Mouse (Mus musculus) thymus, adult 2 months (tissue): ENCODE results near the gene Myo1c.

ENCODE experiments used
- CTCF ChIP-seq: fragments of 200-500 bp; IDR thresholded peaks from 2 replicates; pipeline ENCODE4 v1.5.1; 2012; ENCODE audit warnings: mild to moderate bottlenecking, control low read depth, low read length, moderate library complexity, borderline replicate concordance; ENCODE audit not compliant: control insufficient read depth, poor library complexity, insufficient read depth; ENCODE audit errors: extremely low read depth
- POLR2A ChIP-seq: fragments of 200-500 bp; IDR thresholded peaks from 2 replicates; pipeline ENCODE4 v1.6.1; 2012; ENCODE audit warnings: mild to moderate bottlenecking, low read length, control low read depth, moderate library complexity; ENCODE audit not compliant: control insufficient read depth, poor library complexity, insufficient read depth; ENCODE audit errors: extremely low read depth

GRCm38 (mm10) chr11:75654471-75655390 is 4.4 kb downstream of the Myo1c start:
- no peak for TF ChIP-seq CTCF
- no peak for TF ChIP-seq POLR2A
